Mouse (Mus musculus) kidney, adult 2 months (tissue): ENCODE data around the gene Actn1.

Experiments used
- CTCF ChIP-seq: fragments of 200-500 bp; conservative IDR thresholded peaks from 2 replicates; pipeline ENCODE4 v1.5.1; 2011; ENCODE audit warnings: low read depth, mild to moderate bottlenecking, control low read depth, low read length, moderate library complexity, mixed read lengths; ENCODE audit not compliant: insufficient read depth, insufficient read length
- POLR2A ChIP-seq: fragments of 200-500 bp; IDR thresholded peaks from one replicate; pipeline ENCODE4 v1.6.1; 2011; ENCODE audit warnings: low read depth, low read length, control low read depth

DNA sequence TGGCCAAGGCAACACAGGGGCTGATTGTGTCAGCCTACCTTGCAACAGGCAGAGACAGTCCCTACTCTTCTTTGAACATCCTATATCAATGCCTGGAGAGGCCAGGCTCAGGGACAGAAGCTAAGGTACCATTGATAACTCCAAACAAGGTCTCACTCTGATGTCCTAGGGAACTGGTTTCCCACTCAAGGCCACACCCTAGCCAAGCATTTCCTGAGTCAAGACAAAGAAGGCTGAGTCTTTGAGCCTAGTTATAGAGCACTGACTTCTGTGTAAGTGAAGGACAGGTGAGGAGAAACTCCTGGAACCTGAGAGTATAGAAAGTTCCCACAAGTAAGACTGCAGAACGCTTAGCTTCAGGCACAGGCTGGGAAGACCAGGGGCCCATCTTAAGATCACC lies 15.4 kb downstream of the Actn1 start:
- no peak for TF ChIP-seq CTCF
- TF ChIP-seq POLR2A = no peak
